Mouse (Mus musculus) cerebellum, postnatal 25 days (tissue): ENCODE data around the gene Oog1.
"Not testable (repeated sequence)": the region's sequence is repeated elsewhere in the genome, so short reads cannot be mapped to it uniquely, and the experiment has no call there.

Experiments used
- DNase-seq, 2 experiments: peaks; one replicate each; pipeline ENCODE4 v3.0.0; 2021; ENCODE audit warnings: mixed read lengths in 2 of 2

The Oog1 gene

DNA sequence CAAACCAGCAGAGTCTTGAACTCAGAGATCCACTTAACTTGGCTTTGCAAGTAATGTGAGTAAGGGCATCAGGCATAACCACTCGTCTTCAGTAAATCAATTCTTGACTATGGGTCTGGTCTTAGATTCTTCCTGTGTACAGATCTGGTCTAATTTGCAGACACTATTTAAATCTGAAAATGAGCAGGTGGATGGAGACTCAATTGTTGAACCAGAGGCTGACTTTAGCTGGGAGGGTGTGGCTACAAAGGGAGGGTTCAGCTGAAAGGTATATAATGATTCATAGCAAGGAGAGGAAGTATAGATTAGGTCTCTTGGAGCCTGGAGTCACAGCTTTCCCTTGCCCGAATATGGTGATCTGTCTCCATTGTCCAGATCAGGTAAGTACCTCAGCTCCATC, at the start of gene Oog1:
Gene Oog1 (plus strand): TSS at position 301 of the 400 bp plus-strand sequence.
- DNase-seq = not testable (repeated sequence)

DNA sequence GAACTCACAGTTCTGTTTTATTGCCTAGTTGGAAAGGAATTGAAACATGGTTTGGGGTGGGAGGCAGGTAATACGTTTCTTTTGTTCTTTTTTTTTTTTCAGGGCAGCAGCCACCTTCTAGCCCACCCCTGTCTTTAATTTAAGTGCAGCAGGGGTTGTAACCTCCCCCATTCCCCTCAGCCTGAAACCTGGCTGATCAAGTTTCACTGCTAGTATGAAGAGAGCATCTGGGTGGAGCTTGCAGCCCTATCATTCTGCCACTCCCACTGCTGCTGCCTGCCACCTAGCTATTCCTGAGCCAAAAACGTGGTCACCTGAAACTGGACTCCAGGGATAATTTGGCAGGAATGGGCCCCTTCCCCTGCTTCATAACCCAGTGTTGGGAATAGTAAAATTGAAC, 1.1 kb upstream of the Oog1 start:
- not testable (repeated sequence) for DNase-seq

- DNase-seq = not testable (repeated sequence)
Observed at GRCm38 (mm10) chr12:87618569-87618968, 16.1 kb downstream of the Oog1 start, which contains the start of gene Gm4027. Gm4027 (plus strand) TSS chr12:87618869.

DNA sequence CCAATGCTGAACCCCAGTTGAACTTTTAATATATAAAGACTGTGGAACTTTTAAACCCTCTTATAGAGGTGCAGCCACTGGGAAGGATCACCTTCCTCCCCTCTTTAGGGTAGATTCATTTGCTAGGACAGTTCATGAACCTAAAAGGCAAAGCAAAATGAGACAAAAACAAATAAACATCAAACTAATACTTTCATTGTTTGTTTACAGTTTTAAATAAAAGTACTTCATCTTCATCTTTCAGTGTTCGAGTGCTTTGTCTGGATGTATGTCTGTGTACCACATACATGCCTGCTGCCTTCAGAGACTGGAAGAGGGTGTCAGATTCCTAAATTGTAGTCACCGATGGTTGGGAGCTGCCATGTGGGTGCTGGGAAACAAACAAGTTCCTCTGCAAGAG, 42.0 kb downstream of the Oog1 start, which contains the start of gene Gm16381:
Gene Gm16381 (minus strand): TSS at position 101 of the 400 bp plus-strand sequence.
- not testable (repeated sequence) for DNase-seq

- not testable (repeated sequence) for DNase-seq
Observed at GRCm38 (mm10) chr12:87652916-87653703, 50.6 kb downstream of the Oog1 start.
